In the genomic region with DNA sequence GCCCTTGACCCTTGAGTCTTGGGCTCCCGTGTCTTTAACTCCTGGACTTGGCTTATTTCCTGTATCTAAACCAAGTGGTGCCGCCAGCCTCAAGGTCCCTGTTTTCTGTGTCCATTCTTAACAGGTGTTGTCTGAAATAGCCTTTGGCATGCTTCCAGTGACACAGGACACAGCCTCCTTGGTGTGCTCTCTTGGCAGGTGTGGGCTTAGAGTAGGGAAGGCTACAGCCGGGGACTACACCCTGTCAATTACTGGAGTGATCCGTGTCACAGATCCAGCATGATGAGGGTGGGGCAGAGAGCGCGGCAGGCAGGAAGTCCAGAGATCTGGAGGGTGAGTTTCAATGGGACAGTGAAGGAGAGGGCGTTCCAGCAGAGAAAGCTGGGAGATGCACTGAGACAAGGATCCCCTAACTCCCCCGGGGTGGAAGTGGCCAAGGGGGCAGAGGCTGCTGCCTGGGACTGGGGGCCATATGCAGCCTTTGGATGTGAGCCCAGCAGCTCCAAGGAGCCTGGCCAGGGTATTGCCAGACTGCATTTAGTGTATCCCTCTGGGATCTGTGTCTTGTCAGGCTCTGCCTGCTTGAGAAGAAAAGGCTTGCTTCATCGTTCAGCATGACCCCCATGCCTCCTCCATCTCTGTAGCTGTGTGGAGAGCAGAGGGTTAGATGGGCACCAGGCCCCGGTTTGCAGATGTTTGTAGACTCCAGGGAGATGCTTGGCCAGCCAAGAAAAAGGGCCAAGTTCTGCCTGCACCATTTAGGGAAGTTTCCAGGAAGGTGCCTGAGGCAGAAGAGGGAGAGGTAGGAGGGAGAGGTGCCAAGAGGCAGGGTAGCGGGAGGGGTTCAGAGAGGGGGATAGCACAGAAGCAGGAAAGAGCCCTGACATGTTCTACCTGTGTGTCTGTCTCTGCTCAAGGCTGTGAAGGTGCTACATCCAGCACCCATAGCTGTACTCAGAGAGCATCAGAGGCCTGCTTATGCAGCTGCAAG, we compare ENCODE assay signal across 8 mouse cellular contexts. TPM values are rescaled to one million over a fixed set of nuclear protein-coding genes. Genes with fewer than 3 reads are reported as not detected.
DNase-seq lines count a peak whose midpoint lies in the region; ATAC-seq and TF ChIP-seq lines count a peak whose summit lies in the region.

No protein-coding gene starts in this region.

- H3K27me3 ChIP-seq in hindbrain, embryonic 13.5 days, result no peaks in the 10 kb centered on the region
- H3K27me3 ChIP-seq in hindbrain, embryonic 11.5 days (ENCODE audit: control insufficient read depth, insufficient read depth, low read length), result no peaks in the 10 kb centered on the region
- H3K27me3 ChIP-seq in heart, embryonic 10.5 days (ENCODE audit: insufficient read depth, poor library complexity, severe bottlenecking), result no peaks in the 10 kb centered on the region
- no peaks in the 10 kb centered on the region for H3K27me3 ChIP-seq in liver, embryonic 12.5 days (replicated peaks)

- no peak overlapping the region for H3K4me3 ChIP-seq in hindbrain, embryonic 13.5 days
- no peak overlapping the region for H3K4me3 ChIP-seq in hindbrain, embryonic 11.5 days (ENCODE audit: low read depth, low read length)
- no peak overlapping the region for H3K4me3 ChIP-seq in bone marrow, adult 2 months (replicated peaks; ENCODE audit: control insufficient read depth, low read depth, low read length)
- no peak overlapping the region for H3K4me3 ChIP-seq in heart, embryonic 10.5 days
- no peak overlapping the region for H3K4me3 ChIP-seq in liver, embryonic 12.5 days

- H3K9me3 ChIP-seq in hindbrain, embryonic 13.5 days, result no peaks in the 10 kb centered on the region
- H3K9me3 ChIP-seq in hindbrain, embryonic 11.5 days (ENCODE audit: control insufficient read depth, low read length), result no peaks in the 10 kb centered on the region
- H3K9me3 ChIP-seq in heart, embryonic 10.5 days, result no peaks in the 10 kb centered on the region
- H3K9me3 ChIP-seq in liver, embryonic 12.5 days (replicated peaks), result no peaks in the 10 kb centered on the region; the same call in 1 of the 2 replicates

- H3K27ac ChIP-seq in hindbrain, embryonic 13.5 days, result peak overlapping the region; percentile 35; the same call in 1 of the 2 replicates
- no peak overlapping the region for H3K27ac ChIP-seq in hindbrain, embryonic 11.5 days (ENCODE audit: low read depth, low read length)
- H3K27ac ChIP-seq in bone marrow, adult 2 months (ENCODE audit: control insufficient read depth, insufficient read depth, low read depth, low read length, poor library complexity), result peak overlapping the region; percentile 83
- peak overlapping the region; percentile 85 for H3K27ac ChIP-seq in heart, embryonic 10.5 days
- H3K27ac ChIP-seq in liver, embryonic 12.5 days, result peak overlapping the region; percentile 64

- H3K36me3 ChIP-seq in hindbrain, embryonic 13.5 days, result no peaks in the 10 kb centered on the region
- H3K36me3 ChIP-seq in hindbrain, embryonic 11.5 days (ENCODE audit: control insufficient read depth, insufficient read depth, low read length), result no peaks in the 10 kb centered on the region
- H3K36me3 ChIP-seq in heart, embryonic 10.5 days, result no peaks in the 10 kb centered on the region
- no peaks in the 10 kb centered on the region for H3K36me3 ChIP-seq in liver, embryonic 12.5 days

- TF ChIP-seq CTCF in bone marrow, adult 2 months (IDR thresholded peaks at IDR 0.05; ENCODE audit: control insufficient read depth, insufficient read depth, low read length), result no peak

- no peak for ATAC-seq in hindbrain, embryonic 13.5 days (ENCODE audit: low FRiP score)
- no peak for ATAC-seq in hindbrain, embryonic 11.5 days (ENCODE audit: low FRiP score)
- peak; percentile 34; the same call in 1 of the 2 replicates for ATAC-seq in liver, embryonic 12.5 days

- TF ChIP-seq POLR2A in bone marrow, adult 2 months (IDR thresholded peaks at IDR 0.05; ENCODE audit: borderline replicate concordance, control insufficient read depth, low read depth, low read length), result no peak

- peaks cover 29% of the 10 kb centered on the region for H3K4me1 ChIP-seq in hindbrain, embryonic 13.5 days (replicated peaks)
- no peaks in the 10 kb centered on the region for H3K4me1 ChIP-seq in hindbrain, embryonic 11.5 days (replicated peaks; ENCODE audit: control insufficient read depth, insufficient read depth, low read length)
- peaks cover 17% of the 10 kb centered on the region for H3K4me1 ChIP-seq in bone marrow, adult 2 months (ENCODE audit: control insufficient read depth, insufficient read depth, low read length)
- peaks cover 55% of the 10 kb centered on the region for H3K4me1 ChIP-seq in heart, embryonic 10.5 days
- peaks cover 68% of the 10 kb centered on the region for H3K4me1 ChIP-seq in liver, embryonic 12.5 days

- no peak overlapping the region for H3K4me2 ChIP-seq in hindbrain, embryonic 13.5 days
- no peak overlapping the region for H3K4me2 ChIP-seq in hindbrain, embryonic 11.5 days (replicated peaks; ENCODE audit: low read depth, low read length)
- peak overlapping the region; percentile 36 for H3K4me2 ChIP-seq in liver, embryonic 12.5 days

- peak overlapping the region; percentile 8; the same call in 1 of the 2 replicates for H3K9ac ChIP-seq in hindbrain, embryonic 13.5 days
- no peak overlapping the region for H3K9ac ChIP-seq in hindbrain, embryonic 11.5 days (ENCODE audit: low read depth, low read length)
- peak overlapping the region; percentile 12 for H3K9ac ChIP-seq in liver, embryonic 12.5 days

- DNase-seq in hindbrain, embryonic 11.5 days (ENCODE audit: low spot score), result no peak
- DNase-seq in heart, embryonic 10.5 days (ENCODE audit: low spot score), result no peak
- DNase-seq in thymus, postnatal 14 days, result no peak
- no peak for DNase-seq in thymus, adult 18-20 months
- no peak for DNase-seq in ovary, postnatal 10 days (ENCODE audit: low spot score)

- 63% methylated on average over 11 of the region's 11 CpGs for WGBS in hindbrain, embryonic 13.5 days
- WGBS in hindbrain, embryonic 11.5 days, result 67% methylated on average over 11 of the region's 11 CpGs
- WGBS in bone marrow, adult 2 months, result 69% methylated on average over 11 of the region's 11 CpGs
- WGBS in heart, embryonic 10.5 days, result 47% methylated on average over 11 of the region's 11 CpGs
- WGBS in liver, embryonic 12.5 days (ENCODE audit: insufficient replicate concordance), result 50% methylated on average over 11 of the region's 11 CpGs

RNA-seq across cellular contexts. Expression of gene Ankrd9, which starts 30.0 kb away (rescaled TPM):
- 6.8 and 7.5 TPM in 2 replicates for polyA plus RNA-seq in hindbrain, embryonic 13.5 days (2015; fragmentation: Nextera tagmentation; extraction: Ambion mirVana)
- 9.6 and 12.1 TPM in 2 replicates for polyA plus RNA-seq in hindbrain, embryonic 11.5 days (2014; fragmentation: Nextera tagmentation; extraction: Ambion mirVana)
- polyA plus RNA-seq in bone marrow, adult 2 months (2011; ENCODE audit: insufficient read depth, insufficient read length, low replicate concordance, missing spikeins), result 19.7 and 28.6 TPM in 2 replicates
- 14.8 and 19.1 TPM in 2 replicates for polyA plus RNA-seq in heart, embryonic 10.5 days (2016; fragmentation: Nextera tagmentation; extraction: Ambion mirVana)
- polyA plus RNA-seq in liver, embryonic 12.5 days (2016; fragmentation: Nextera tagmentation; extraction: Ambion mirVana), result 62.2 TPM in 2 replicates

RNA-seq across cellular contexts. Expression of gene Rcor1, which starts 30.4 kb away (rescaled TPM):
- polyA plus RNA-seq in hindbrain, embryonic 13.5 days (2015; fragmentation: Nextera tagmentation; extraction: Ambion mirVana), result 5.2 and 5.6 TPM in 2 replicates
- polyA plus RNA-seq in hindbrain, embryonic 11.5 days (2014; fragmentation: Nextera tagmentation; extraction: Ambion mirVana), result 11.5 and 13.2 TPM in 2 replicates
- polyA plus RNA-seq in bone marrow, adult 2 months (2011; ENCODE audit: insufficient read depth, insufficient read length, low replicate concordance, missing spikeins), result 9.9 and 14.6 TPM in 2 replicates
- 6.5 and 9.2 TPM in 2 replicates for polyA plus RNA-seq in heart, embryonic 10.5 days (2016; fragmentation: Nextera tagmentation; extraction: Ambion mirVana)
- 8.5 and 10.4 TPM in 2 replicates for polyA plus RNA-seq in liver, embryonic 12.5 days (2016; fragmentation: Nextera tagmentation; extraction: Ambion mirVana)
